Mouse (Mus musculus) intestine, postnatal 0 days (tissue): ENCODE results near the gene Dscam. TPM values are rescaled to one million over a fixed set of nuclear protein-coding genes. Genes with fewer than 3 reads are reported as not detected.

ENCODE experiments used
- ATAC-seq: fragments of 200-750 bp; cut with Nextera tagmentation; 2 replicates; pipeline ENCODE4 v1.8.0; 2017; ENCODE audit warnings: mild to moderate bottlenecking, moderate TSS enrichment, moderate library complexity
- H3K27ac ChIP-seq: fragments of 300-500 bp; sonication (generic); 2 replicates; pipeline ENCODE4 v1.5.1; 2014; ENCODE audit warnings: mild to moderate bottlenecking, low read depth, low read length, moderate library complexity
- H3K27me3 ChIP-seq: fragments of 300-500 bp; sonication (generic); replicated peaks from 2 replicates; pipeline ENCODE4 v1.6.1; 2014; ENCODE audit warnings: low read length, mixed read lengths; ENCODE audit not compliant: control insufficient read depth, insufficient read depth
- H3K36me3 ChIP-seq: fragments of 300-500 bp; sonication (generic); 2 replicates; pipeline ENCODE4 v1.6.1; 2014; ENCODE audit warnings: mild to moderate bottlenecking, moderate library complexity; ENCODE audit not compliant: control insufficient read depth, insufficient read depth
- H3K4me1 ChIP-seq: fragments of 300-500 bp; sonication (generic); replicated peaks from 2 replicates; pipeline ENCODE4 v1.6.1; 2014; ENCODE audit warnings: antibody characterized with exemption, low read length, mixed read lengths; ENCODE audit not compliant: control insufficient read depth, insufficient read depth
- H3K4me2 ChIP-seq: fragments of 300-500 bp; sonication (generic); replicated peaks from 2 replicates; pipeline ENCODE4 v1.6.1; 2014; ENCODE audit warnings: low read depth, mild to moderate bottlenecking, moderate library complexity
- H3K4me3 ChIP-seq: fragments of 300-500 bp; sonication (generic); 2 replicates; pipeline ENCODE4 v1.5.1; 2014; ENCODE audit warnings: low read depth, low read length
- H3K9ac ChIP-seq: fragments of 300-500 bp; sonication (generic); 2 replicates; pipeline ENCODE4 v1.6.1; 2014; ENCODE audit warnings: mild to moderate bottlenecking, low read depth, low read length
- H3K9me3 ChIP-seq: fragments of 300-500 bp; sonication (generic); 2 replicates; pipeline ENCODE4 v1.6.1; 2016; ENCODE audit warnings: mixed run types; ENCODE audit not compliant: control insufficient read depth
- CTCF ChIP-seq: sonication (generic); IDR thresholded peaks from 2 replicates; pipeline ENCODE4 v1.5.1; 2016; ENCODE audit warnings: low read depth, mild to moderate bottlenecking, control low read depth, antibody characterized with exemption, moderate library complexity
- WGBS: fragments of 180-500 bp; shearing (Covaris S2); extraction: QIAGEN DNeasy Blood & Tissue Kit; methylation state at CpG from one replicate; pipeline ENCODE4 v1.1.7; 2014; 5-methylcytosine and 5-hydroxymethylcytosine counted together
- polyA plus RNA-seq: library from polyadenylated mRNA; unstranded; fragments of >200 nt; fragmentation: Nextera tagmentation; extraction: Ambion mirVana; gene quantifications from 2 replicates; pipeline ENCODE4 v1.2.1, GENCODE M21; 2015

Gene Dscam
- polyA plus RNA-seq, 1 experiment from 2014 or later, result 0.25 TPM

DNA sequence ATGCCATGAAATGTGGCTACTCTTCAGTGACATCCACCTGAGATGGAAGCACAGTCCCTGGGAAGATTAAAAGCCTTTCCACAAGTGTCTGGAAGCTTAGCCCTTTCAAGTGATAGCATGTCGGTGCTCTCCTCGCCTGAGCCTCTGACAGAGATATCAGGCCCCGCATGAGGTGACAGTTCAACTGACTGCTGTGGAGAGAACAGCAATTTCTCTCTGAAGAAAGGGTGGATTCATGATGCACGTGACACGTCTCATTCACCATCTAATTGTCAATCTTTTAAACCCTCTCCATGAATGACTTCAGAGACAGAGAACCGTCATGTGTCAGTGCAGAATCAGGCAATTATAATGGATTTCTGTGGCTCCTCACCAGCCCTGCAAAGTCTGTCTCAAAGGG, 416.2 kb downstream of the Dscam start:
- H3K9ac ChIP-seq, result no peak overlapping the region
- H3K27me3 ChIP-seq, result no peaks in the 10 kb centered on the region
- H3K4me3 ChIP-seq, result no peak overlapping the region
- TF ChIP-seq CTCF, result no peak
- H3K27ac ChIP-seq, result no peak overlapping the region
- H3K4me2 ChIP-seq, result no peak overlapping the region
- ATAC-seq, result no peak
- no peaks in the 10 kb centered on the region for H3K36me3 ChIP-seq
- no peaks in the 10 kb centered on the region for H3K9me3 ChIP-seq
- 67% methylated on average over 6 of the region's 6 CpGs for WGBS
- no peaks in the 10 kb centered on the region for H3K4me1 ChIP-seq

DNA sequence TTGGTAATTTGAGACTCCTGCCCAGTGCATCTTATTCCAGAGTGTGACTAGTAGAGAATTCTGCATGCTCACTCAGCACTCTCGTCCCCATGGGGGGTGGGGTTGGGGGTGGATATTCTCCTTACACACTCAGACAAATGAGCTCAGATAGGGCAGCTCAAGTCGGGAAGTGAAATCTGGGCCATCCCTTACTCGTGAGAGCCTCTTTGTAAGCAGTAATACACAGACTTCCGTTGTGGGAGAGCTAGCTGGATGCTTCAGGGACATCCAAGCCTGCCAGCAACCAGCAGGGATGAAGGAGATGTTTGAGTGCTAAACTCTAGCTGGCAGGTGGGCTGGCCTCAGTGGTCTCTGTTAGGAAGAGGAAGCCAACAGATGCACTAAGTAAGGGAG, 416.8 kb downstream of the Dscam start:
- Histone ChIP-seq H3K27ac (no peak overlapping the region), H3K9me3 (no peaks in the 10 kb centered on the region), H3K27me3 (no peaks in the 10 kb centered on the region), H3K4me1 (no peaks in the 10 kb centered on the region), H3K36me3 (no peaks in the 10 kb centered on the region), H3K4me2 (no peak overlapping the region), H3K4me3 (no peak overlapping the region), H3K9ac (no peak overlapping the region)
- WGBS, result 33% methylated on average over 4 of the region's 4 CpGs
- TF ChIP-seq CTCF, result no peak
- ATAC-seq, result no peak

GRCm38 (mm10) chr16:96753164-96753780, 417.3 kb downstream of the Dscam start:
- H3K27ac ChIP-seq, result no peak overlapping the region

DNA sequence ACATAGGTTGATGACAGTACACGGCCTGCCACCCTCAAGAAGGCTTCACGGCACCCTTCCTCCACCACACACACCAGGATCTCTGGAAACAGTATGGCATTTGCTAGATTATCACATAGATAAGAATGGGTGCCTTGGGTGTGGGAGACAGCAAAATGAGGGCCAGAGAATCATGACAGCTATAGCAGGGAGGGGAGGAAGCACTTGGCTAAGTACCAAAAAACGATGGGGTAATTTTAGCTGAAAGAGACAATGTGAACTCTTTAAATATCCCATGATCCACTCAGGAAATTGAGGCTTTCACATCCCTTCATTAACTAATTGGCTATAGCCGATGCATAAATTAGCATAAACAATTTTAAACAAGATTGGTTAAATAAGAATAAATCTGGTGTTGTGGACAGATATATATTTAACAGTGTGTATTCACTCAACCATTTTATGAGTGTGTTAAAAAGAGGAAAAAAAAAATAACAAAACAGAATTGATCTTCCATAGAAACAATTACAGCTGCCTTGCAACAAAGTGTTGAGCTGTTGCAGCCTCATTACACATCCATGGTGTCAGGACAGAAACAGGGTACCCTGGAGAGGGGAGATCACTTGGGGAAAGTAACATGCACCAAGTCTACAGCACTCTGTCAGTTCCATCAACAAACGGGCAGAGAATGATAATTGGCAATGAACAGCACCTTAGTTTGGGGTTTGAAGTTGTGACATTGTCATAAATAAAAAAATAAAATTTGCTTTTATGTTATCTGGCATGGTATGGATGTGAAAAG, 427.9 kb downstream of the Dscam start:
- no peaks in the 10 kb centered on the region for H3K4me1 ChIP-seq
- no peak overlapping the region for H3K9ac ChIP-seq
- WGBS, result 82% methylated on average over 5 of the region's 5 CpGs
- no peaks in the 10 kb centered on the region for H3K36me3 ChIP-seq
- no peak for ATAC-seq
- H3K4me3 ChIP-seq, result no peak overlapping the region
- no peak overlapping the region for H3K4me2 ChIP-seq
- H3K9me3 ChIP-seq, result no peaks in the 10 kb centered on the region
- TF ChIP-seq CTCF, result no peak
- H3K27ac ChIP-seq, result no peak overlapping the region
- H3K27me3 ChIP-seq, result no peaks in the 10 kb centered on the region

More at GRCm38 (mm10) chr16:96753164-96753780, 417.3 kb downstream of the Dscam start:
- no peaks in the 10 kb centered on the region for H3K9me3 ChIP-seq
- H3K4me2 ChIP-seq, result no peak overlapping the region
- no peak for ATAC-seq
- no peaks in the 10 kb centered on the region for H3K4me1 ChIP-seq
- peak; percentile 30; the same call in 1 of the 2 replicates for TF ChIP-seq CTCF
- no peaks in the 10 kb centered on the region for H3K27me3 ChIP-seq
- WGBS, result 74% methylated on average over 2 of the region's 2 CpGs
- no peaks in the 10 kb centered on the region for H3K36me3 ChIP-seq
- no peak overlapping the region for H3K4me3 ChIP-seq
- H3K9ac ChIP-seq, result no peak overlapping the region

DNA sequence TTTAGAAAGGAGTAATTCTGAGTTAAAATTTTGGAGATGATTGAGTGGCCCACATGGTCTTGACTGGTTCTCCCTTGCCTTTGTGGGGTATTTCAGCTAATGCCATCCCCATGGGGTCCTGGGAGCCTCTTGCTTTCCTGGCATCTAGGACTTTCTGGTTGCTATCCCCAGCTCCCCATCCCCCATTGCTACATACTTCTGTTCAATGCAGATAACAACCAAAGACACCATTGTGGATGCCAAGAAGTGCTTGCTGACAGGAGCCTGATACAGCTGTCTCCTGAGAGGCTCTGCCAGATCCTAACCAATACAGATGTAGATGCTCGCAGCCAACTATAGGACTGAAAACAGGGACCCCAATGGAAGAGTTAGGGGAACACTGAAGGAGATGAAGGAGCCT, 429.2 kb downstream of the Dscam start:
- Histone ChIP-seq H3K9ac (no peak overlapping the region), H3K4me2 (no peak overlapping the region), H3K9me3 (no peaks in the 10 kb centered on the region), H3K36me3 (no peaks in the 10 kb centered on the region), H3K27me3 (no peaks in the 10 kb centered on the region), H3K4me3 (no peak overlapping the region), H3K4me1 (no peaks in the 10 kb centered on the region), H3K27ac (no peak overlapping the region)
- TF ChIP-seq CTCF, result no peak
- no peak for ATAC-seq
- 90% methylated on average over 1 of the region's 1 CpGs for WGBS

- H3K9me3 ChIP-seq, result no peaks in the 10 kb centered on the region
- no peak for TF ChIP-seq CTCF
- H3K4me3 ChIP-seq, result no peak overlapping the region
- no peak for ATAC-seq
- H3K4me1 ChIP-seq, result no peaks in the 10 kb centered on the region
- H3K4me2 ChIP-seq, result no peak overlapping the region
- H3K27me3 ChIP-seq, result no peaks in the 10 kb centered on the region
- 76% methylated on average over 7 of the region's 7 CpGs for WGBS
- no peak overlapping the region for H3K27ac ChIP-seq
- H3K36me3 ChIP-seq, result no peaks in the 10 kb centered on the region
- H3K9ac ChIP-seq, result no peak overlapping the region
These were observed 430.2 kb downstream of the Dscam start for GRCm38 (mm10) chr16:96740073-96741055.
